Mouse (Mus musculus) liver (tissue): ENCODE measurements around the gene Dennd4b.
A peak's percentile ranks its signal among the peaks of the same experiment; 100 is the strongest.
"Not testable (repeated sequence)": the region's sequence is repeated elsewhere in the genome, so short reads cannot be mapped to it uniquely, and the experiment has no call there.

Experiments used
- DNase-seq: peaks from one replicate; pipeline ENCODE4 v3.0.0-alpha.2; 2020; ENCODE audit warnings: mixed read lengths

The Dennd4b gene

GRCm38 (mm10) chr3:90265034-90265931, at the start of gene Dennd4b:
Gene Dennd4b (plus strand): TSS chr3:90265185.
- peak; percentile 90 for DNase-seq

GRCm38 (mm10) chr3:90215825-90216380, 49.1 kb upstream of the Dennd4b start:
- no peak for DNase-seq

- DNase-seq = peak; percentile 41
These were observed 44.9 kb upstream of the Dennd4b start for GRCm38 (mm10) chr3:90220088-90220487.

- peak; percentile 79 for DNase-seq
These were observed 44.4 kb upstream of the Dennd4b start for GRCm38 (mm10) chr3:90220531-90220951.

- no peak for DNase-seq
These were observed 43.9 kb upstream of the Dennd4b start for GRCm38 (mm10) chr3:90221123-90221522.

GRCm38 (mm10) chr3:90222455-90222854, 42.5 kb upstream of the Dennd4b start:
- DNase-seq = no peak

GRCm38 (mm10) chr3:90222941-90223340, 42.0 kb upstream of the Dennd4b start:
- no peak for DNase-seq

GRCm38 (mm10) chr3:90224331-90224730, 40.7 kb upstream of the Dennd4b start:
- DNase-seq = no peak

- no peak for DNase-seq
These were observed 33.9 kb upstream of the Dennd4b start for GRCm38 (mm10) chr3:90231075-90231474.

GRCm38 (mm10) chr3:90231507-90232333, 33.3 kb upstream of the Dennd4b start, which contains the start of gene Jtb:
Gene Jtb (plus strand): TSS chr3:90231597.
- DNase-seq = peak; percentile 90

- no peak for DNase-seq
These were observed 23.7 kb upstream of the Dennd4b start for GRCm38 (mm10) chr3:90241251-90241650.

GRCm38 (mm10) chr3:90241669-90242358, 23.2 kb upstream of the Dennd4b start:
- no peak for DNase-seq

GRCm38 (mm10) chr3:90242984-90243775, 21.8 kb upstream of the Dennd4b start, which contains the start of gene Creb3l4:
Gene Creb3l4 (minus strand): TSS chr3:90243512.
- DNase-seq = peak; percentile 49

GRCm38 (mm10) chr3:90245406-90245805, 19.6 kb upstream of the Dennd4b start:
- DNase-seq = no peak

- no peak for DNase-seq
These were observed 17.4 kb upstream of the Dennd4b start for GRCm38 (mm10) chr3:90247630-90247959.

- peak; percentile 93 for DNase-seq
These were observed 16.8 kb upstream of the Dennd4b start, which contains the start of gene Slc39a1 for GRCm38 (mm10) chr3:90247960-90248745. Gene Slc39a1 (plus strand): TSS chr3:90248172.

GRCm38 (mm10) chr3:90248746-90249100, 16.3 kb upstream of the Dennd4b start:
- DNase-seq = peak; percentile 50

GRCm38 (mm10) chr3:90250791-90251190, 14.2 kb upstream of the Dennd4b start:
- DNase-seq = no peak

- not testable (repeated sequence) for DNase-seq
These were observed 13.2 kb upstream of the Dennd4b start for GRCm38 (mm10) chr3:90251731-90252226.

- DNase-seq = not testable (repeated sequence)
These were observed 12.3 kb upstream of the Dennd4b start for GRCm38 (mm10) chr3:90252659-90253058.

GRCm38 (mm10) chr3:90253174-90253573, 11.8 kb upstream of the Dennd4b start:
- not testable (repeated sequence) for DNase-seq
